Mouse (Mus musculus) heart, adult 9 months (tissue): ENCODE measurements around the gene Fignl2.
A peak's percentile ranks its signal among the peaks of the same experiment; 100 is the strongest.

Source experiments
- DNase-seq, 2 experiments: peaks; one replicate each; pipeline ENCODE4 v3.0.0; 2022; ENCODE audit warnings: low spot score in 2 of 2

Gene Fignl2

GRCm38 (mm10) chr15:101092829-101093648 is 14.7 kb upstream of the Fignl2 start:
- peak; percentile 35 to 47 for DNase-seq

- no peak for DNase-seq
Measured at GRCm38 (mm10) chr15:101092121-101092828, 13.9 kb upstream of the Fignl2 start.

GRCm38 (mm10) chr15:101091551-101091950 is 13.2 kb upstream of the Fignl2 start:
- no peak for DNase-seq

- DNase-seq, result no peak
Measured at GRCm38 (mm10) chr15:101088291-101088690, 9.9 kb upstream of the Fignl2 start.

- DNase-seq, result no peak
Measured at GRCm38 (mm10) chr15:101086956-101087355, 8.6 kb upstream of the Fignl2 start.

GRCm38 (mm10) chr15:101086451-101086850 is 8.1 kb upstream of the Fignl2 start:
- no peak for DNase-seq

- no peak for DNase-seq
Measured at GRCm38 (mm10) chr15:101084499-101084898, 6.1 kb upstream of the Fignl2 start.

- no peak for DNase-seq
Measured at GRCm38 (mm10) chr15:101082236-101082635, 3.9 kb upstream of the Fignl2 start.

GRCm38 (mm10) chr15:101081035-101081548 is 2.7 kb upstream of the Fignl2 start:
- DNase-seq, result peak in 1 of 2 experiments; percentile 60

- no peak for DNase-seq
Measured at GRCm38 (mm10) chr15:101080031-101080520, 1.7 kb upstream of the Fignl2 start.

GRCm38 (mm10) chr15:101078731-101079156 is 377 bp upstream of the Fignl2 start:
- peak; percentile 92 to 93 for DNase-seq

GRCm38 (mm10) chr15:101077001-101077812 is 1.2 kb downstream of the Fignl2 start:
- no peak for DNase-seq

- DNase-seq, result no peak
Measured at GRCm38 (mm10) chr15:101076071-101077000, 2.0 kb downstream of the Fignl2 start.

- DNase-seq, result no peak
Measured at GRCm38 (mm10) chr15:101075656-101076055, 2.7 kb downstream of the Fignl2 start.

GRCm38 (mm10) chr15:101075150-101075549 is 3.2 kb downstream of the Fignl2 start:
- DNase-seq, result no peak

GRCm38 (mm10) chr15:101074067-101074466 is 4.3 kb downstream of the Fignl2 start:
- DNase-seq, result no peak

- DNase-seq, result no peak
Measured at GRCm38 (mm10) chr15:101072736-101073135, 5.6 kb downstream of the Fignl2 start.

- DNase-seq, result no peak
Measured at GRCm38 (mm10) chr15:101070762-101071161, 7.6 kb downstream of the Fignl2 start.

- DNase-seq, result no peak
Measured at GRCm38 (mm10) chr15:101069641-101070190, 8.7 kb downstream of the Fignl2 start.

GRCm38 (mm10) chr15:101068671-101069070 is 9.7 kb downstream of the Fignl2 start:
- no peak for DNase-seq
